Mouse (Mus musculus) testis, postnatal 10 days (tissue): Measurements from ENCODE around the gene Gnb1l.

Source experiments
- DNase-seq: peaks from one replicate; pipeline ENCODE4 v3.0.0; 2021; ENCODE audit warnings: low spot score

Gnb1l gene

GRCm38 (mm10) chr16:18498558-18498990 lies at the start of gene Gnb1l, which contains the start of gene Rtl10:
Gene Gnb1l (plus strand): TSS chr16:18498713.
Gene Rtl10 (plus strand): TSS chr16:18498901.
- DNase-seq: peak; percentile 97

- DNase-seq: no peak
Observed at GRCm38 (mm10) chr16:18449005-18449404, 49.5 kb upstream of the Gnb1l start.

GRCm38 (mm10) chr16:18451486-18452181 lies 46.9 kb upstream of the Gnb1l start:
- peak; percentile 62 for DNase-seq

GRCm38 (mm10) chr16:18452361-18452862 lies 46.1 kb upstream of the Gnb1l start:
- no peak for DNase-seq

GRCm38 (mm10) chr16:18453846-18454245 lies 44.7 kb upstream of the Gnb1l start:
- DNase-seq: no peak

GRCm38 (mm10) chr16:18455407-18455806 lies 43.1 kb upstream of the Gnb1l start:
- no peak for DNase-seq

GRCm38 (mm10) chr16:18458661-18459060 lies 39.9 kb upstream of the Gnb1l start:
- no peak for DNase-seq

GRCm38 (mm10) chr16:18459335-18459954 lies 39.1 kb upstream of the Gnb1l start:
- DNase-seq: peak; percentile 49

GRCm38 (mm10) chr16:18459955-18460370 lies 38.5 kb upstream of the Gnb1l start:
- DNase-seq: no peak

GRCm38 (mm10) chr16:18460826-18461225 lies 37.7 kb upstream of the Gnb1l start:
- no peak for DNase-seq

GRCm38 (mm10) chr16:18462031-18462430 lies 36.5 kb upstream of the Gnb1l start:
- no peak for DNase-seq

- no peak for DNase-seq
Observed at GRCm38 (mm10) chr16:18462598-18462997, 35.9 kb upstream of the Gnb1l start.

- DNase-seq: no peak
Observed at GRCm38 (mm10) chr16:18464271-18464670, 34.2 kb upstream of the Gnb1l start.

- no peak for DNase-seq
Observed at GRCm38 (mm10) chr16:18470829-18471228, 27.7 kb upstream of the Gnb1l start.

GRCm38 (mm10) chr16:18471381-18471955 lies 27.0 kb upstream of the Gnb1l start:
- DNase-seq: no peak

- peak; percentile 34 for DNase-seq
Observed at GRCm38 (mm10) chr16:18471976-18472375, 26.5 kb upstream of the Gnb1l start.

- no peak for DNase-seq
Observed at GRCm38 (mm10) chr16:18472416-18472815, 26.1 kb upstream of the Gnb1l start.

- peak; percentile 42 for DNase-seq
Observed at GRCm38 (mm10) chr16:18472976-18473375, 25.5 kb upstream of the Gnb1l start.

- DNase-seq: no peak
Observed at GRCm38 (mm10) chr16:18474021-18474420, 24.5 kb upstream of the Gnb1l start.

- peak; percentile 37 for DNase-seq
Observed at GRCm38 (mm10) chr16:18477996-18478395, 20.5 kb upstream of the Gnb1l start.

GRCm38 (mm10) chr16:18479667-18480066 lies 18.8 kb upstream of the Gnb1l start:
- DNase-seq: peak; percentile 38

- DNase-seq: no peak
Observed at GRCm38 (mm10) chr16:18480933-18481485, 17.5 kb upstream of the Gnb1l start.

- DNase-seq: no peak
Observed at GRCm38 (mm10) chr16:18482431-18482830, 16.1 kb upstream of the Gnb1l start.
